Mouse (Mus musculus): Measurements from ENCODE around the gene Olfr1444.

DNA sequence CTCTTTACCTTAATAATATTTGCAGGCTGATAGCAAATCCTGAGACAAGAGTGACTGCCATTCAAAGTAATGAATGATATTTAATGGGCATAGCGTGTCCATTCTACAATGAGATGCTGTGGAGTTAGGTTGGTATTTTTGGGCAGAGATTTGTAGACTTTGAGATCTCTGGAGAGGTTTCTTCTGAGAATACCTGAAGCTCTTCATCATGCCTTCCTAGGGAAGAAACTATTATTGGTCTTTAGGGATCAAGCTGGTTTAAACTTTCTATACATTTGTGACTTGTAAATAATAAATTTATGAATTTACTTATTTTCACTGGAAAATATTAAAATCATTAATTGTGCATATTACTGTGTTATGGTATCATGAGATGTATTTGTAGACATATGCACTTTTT lies 36.3 kb downstream of the Olfr1444 start, which contains the start of gene Olfr1446:
- TF ChIP-seq CTCF (IDR thresholded peaks at IDR 0.05; ENCODE audit: low read depth, low read length) (no peak), POLR2A (IDR thresholded peaks at IDR 0.05; ENCODE audit: extremely low read depth, insufficient read depth, low read length) (no peak)
